Mouse (Mus musculus) frontal cortex, adult 2 months (tissue): ENCODE measurements around the gene Abhd10. TPM values are rescaled to one million over a fixed set of nuclear protein-coding genes. Genes with fewer than 3 reads are reported as not detected.

Source experiments
- DNase-seq, 2 experiments: peaks; one replicate each; pipeline ENCODE4 v3.0.0; 2022; ENCODE audit warnings: low spot score in 1 of 2; ENCODE audit errors: extremely low spot score in 1 of 2
- polyA plus RNA-seq: library from polyadenylated mRNA; depleted of rRNA; stranded (reverse); fragments of >200 nt; gene quantifications from 2 replicates; pipeline ENCODE4 v1.2.3, GENCODE M21; 2012

The Abhd10 gene
- polyA plus RNA-seq, 1 experiment, result 29.9 TPM

- DNase-seq, result no peak
These were observed 13.6 kb downstream of the Abhd10 start for GRCm38 (mm10) chr16:45729163-45729562.

GRCm38 (mm10) chr16:45724742-45725102, 18.0 kb downstream of the Abhd10 start:
- no peak for DNase-seq

GRCm38 (mm10) chr16:45724061-45724741, 18.6 kb downstream of the Abhd10 start, which contains the start of gene Tagln3:
Tagln3 (minus strand) TSS chr16:45724608.
- peak; percentile 56 to 79 for DNase-seq

GRCm38 (mm10) chr16:45723172-45723901, 19.4 kb downstream of the Abhd10 start:
- peak in 1 of 2 experiments; percentile 55 for DNase-seq

- peak in 1 of 2 experiments; percentile 61 for DNase-seq
These were observed 20.2 kb downstream of the Abhd10 start for GRCm38 (mm10) chr16:45722460-45722951.

GRCm38 (mm10) chr16:45720022-45720630, 22.6 kb downstream of the Abhd10 start:
- no peak for DNase-seq

- no peak for DNase-seq
These were observed 24.5 kb downstream of the Abhd10 start for GRCm38 (mm10) chr16:45718296-45718695.

GRCm38 (mm10) chr16:45714489-45715150, 28.1 kb downstream of the Abhd10 start:
- peak; percentile 55 to 64 for DNase-seq

- no peak for DNase-seq
These were observed 28.9 kb downstream of the Abhd10 start for GRCm38 (mm10) chr16:45713878-45714277.

GRCm38 (mm10) chr16:45713261-45713660, 29.5 kb downstream of the Abhd10 start:
- DNase-seq, result no peak

- DNase-seq, result no peak
These were observed 31.5 kb downstream of the Abhd10 start for GRCm38 (mm10) chr16:45711263-45711662.

GRCm38 (mm10) chr16:45699301-45699700, 43.5 kb downstream of the Abhd10 start:
- DNase-seq, result no peak

- DNase-seq, result no peak
These were observed 44.8 kb downstream of the Abhd10 start for GRCm38 (mm10) chr16:45697996-45698395.

- DNase-seq, result no peak
These were observed 47.2 kb downstream of the Abhd10 start for GRCm38 (mm10) chr16:45695445-45696160.

GRCm38 (mm10) chr16:45693558-45693957, 49.2 kb downstream of the Abhd10 start, which contains the start of gene Tmprss7:
Tmprss7 (minus strand) TSS chr16:45693658.
- no peak for DNase-seq

- no peak for DNase-seq
These were observed 49.9 kb downstream of the Abhd10 start for GRCm38 (mm10) chr16:45692851-45693250.

- peak in 1 of 2 experiments; percentile 78 for DNase-seq
These were observed 52.6 kb downstream of the Abhd10 start for GRCm38 (mm10) chr16:45690178-45690577.

- no peak for DNase-seq
These were observed 55.9 kb downstream of the Abhd10 start for GRCm38 (mm10) chr16:45686833-45687232.

- peak in 1 of 2 experiments; percentile 69 for DNase-seq
These were observed 57.5 kb downstream of the Abhd10 start for GRCm38 (mm10) chr16:45685295-45685694.

GRCm38 (mm10) chr16:45684815-45685214, 57.9 kb downstream of the Abhd10 start:
- DNase-seq, result peak in 1 of 2 experiments; percentile 86
